Mouse (Mus musculus) monocyte, adult 2 months (primary cell): ENCODE results near the gene Thap3.
"Not testable (repeated sequence)": the region's sequence is repeated elsewhere in the genome, so short reads cannot be mapped to it uniquely, and the experiment has no call there.

Experiments
- DNase-seq, 2 experiments: peaks; one replicate each; pipeline ENCODE4 v3.0.0; 2022; ENCODE audit warnings: low spot score in 2 of 2, low read depth in 1 of 2

Thap3 gene

DNA sequence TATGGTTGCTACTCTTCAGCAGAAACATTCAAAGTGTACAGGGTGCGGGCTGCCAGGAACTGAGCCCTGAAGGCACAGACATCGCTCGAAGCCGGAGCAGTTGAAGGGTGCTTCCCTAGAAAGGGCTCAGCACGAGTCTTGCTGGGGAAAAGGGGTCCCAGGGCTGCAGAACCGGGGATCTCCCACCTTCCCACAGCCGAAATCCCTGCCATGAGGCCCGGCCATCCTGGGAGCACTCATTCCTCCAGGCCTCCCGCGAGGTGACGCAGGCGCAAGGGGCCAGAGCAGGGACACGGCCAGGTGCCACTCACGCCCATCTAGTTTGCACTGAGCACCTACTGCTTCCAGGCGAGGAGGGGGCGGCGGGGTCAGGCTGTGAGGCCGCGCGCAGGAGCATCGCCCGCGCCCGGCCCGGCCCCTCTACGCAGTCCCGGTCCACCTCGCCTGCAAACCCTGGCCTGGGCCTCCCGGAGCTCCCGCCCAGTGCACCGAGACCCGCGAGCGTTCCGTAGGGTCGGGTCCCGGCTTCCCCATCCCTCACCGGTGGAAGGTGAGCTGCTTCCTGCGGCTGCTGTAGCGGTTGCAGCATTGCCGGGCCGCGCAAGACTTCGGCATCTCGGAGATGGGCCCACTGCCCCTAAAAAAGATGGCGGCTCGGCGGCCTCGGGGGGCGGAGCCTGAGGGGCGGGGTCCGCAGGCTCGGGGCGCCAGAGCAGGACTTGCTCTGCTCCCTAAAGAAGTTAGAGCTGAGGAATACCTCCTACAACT, at the start of gene Thap3:
Gene Thap3, minus strand, starts transcription at position 656 of the 768 bp plus-strand sequence.
- DNase-seq: peak in 1 of 2 experiments; percentile 60

DNA sequence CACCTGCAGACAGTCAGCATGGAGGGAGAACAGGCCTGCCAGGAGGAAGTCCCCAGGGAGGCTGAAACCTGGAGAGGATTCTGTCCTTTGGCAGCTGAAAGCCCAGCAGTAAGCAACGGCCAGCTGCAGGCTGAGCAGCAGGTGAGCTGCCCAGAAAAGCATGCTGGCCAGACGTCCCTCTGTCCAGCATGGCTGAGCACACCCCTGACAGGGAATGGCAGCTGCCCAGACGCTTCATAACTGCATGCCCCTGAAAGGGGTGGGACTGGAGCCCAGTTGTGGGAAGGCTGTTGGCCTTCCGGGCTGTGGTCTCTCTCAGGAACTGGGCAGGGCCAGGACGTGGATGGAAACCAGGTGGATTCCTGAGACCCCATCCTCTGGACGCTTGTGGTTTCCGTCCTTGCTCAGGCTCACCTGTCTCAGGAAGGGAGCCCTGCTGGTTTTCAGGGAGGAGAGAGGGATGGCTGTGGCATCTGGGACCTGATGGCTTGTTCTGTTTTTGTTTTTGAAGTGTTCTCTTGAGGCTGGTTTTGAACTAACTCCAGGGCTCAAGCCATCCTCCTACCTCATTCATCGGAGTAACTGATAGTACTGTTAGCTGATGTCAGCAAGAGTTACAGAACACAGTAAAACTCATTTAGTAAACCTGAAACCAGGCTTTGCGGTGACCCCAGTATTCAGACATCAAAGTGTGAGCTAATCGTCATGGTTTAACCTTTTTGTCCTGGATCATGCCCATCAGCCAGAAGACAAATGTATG, 49.6 kb upstream of the Thap3 start, which contains the start of gene Tas1r1:
Gene Tas1r1, minus strand, starts transcription at position 344 of the 760 bp plus-strand sequence.
- no peak for DNase-seq

DNA sequence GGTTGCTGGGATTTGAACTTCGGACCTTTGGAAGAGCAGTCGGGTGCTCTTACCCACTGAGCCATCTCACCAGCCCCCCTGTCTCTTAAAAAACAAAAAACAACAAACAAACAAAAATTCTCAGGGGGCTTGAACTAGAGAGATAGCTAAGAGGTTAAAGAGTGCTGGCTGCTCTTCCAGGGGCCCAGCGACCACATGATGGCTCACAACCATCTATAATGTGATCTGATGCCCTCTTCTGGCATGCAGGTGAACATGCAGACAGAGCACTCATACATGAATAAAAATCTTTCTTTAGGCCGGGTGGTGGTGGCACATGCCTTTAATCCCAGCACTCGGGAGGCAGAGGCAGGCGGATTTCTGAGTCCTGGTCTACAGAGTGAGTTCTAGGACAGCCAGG, 47.7 kb upstream of the Thap3 start:
- not testable (repeated sequence) for DNase-seq

DNA sequence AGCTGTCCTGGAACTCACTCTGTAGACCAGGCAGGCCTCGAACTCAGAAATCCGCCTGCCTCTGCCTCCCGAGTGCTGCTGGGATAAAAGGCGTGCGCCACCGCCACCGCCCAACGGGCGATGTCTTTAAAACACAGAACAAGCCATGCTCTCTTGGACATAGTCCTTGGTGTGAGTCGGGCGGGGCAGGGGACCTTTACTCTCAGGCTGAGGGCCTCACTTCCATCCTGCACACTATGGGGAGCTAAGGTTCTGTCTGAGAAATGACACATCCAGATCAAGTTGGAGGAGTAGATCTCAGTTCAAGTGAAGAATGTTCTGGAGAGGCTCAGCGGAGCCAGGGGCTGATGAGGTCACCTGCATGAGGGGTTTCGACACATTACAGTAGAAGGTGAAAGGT, 44.1 kb upstream of the Thap3 start:
- DNase-seq: no peak

DNA sequence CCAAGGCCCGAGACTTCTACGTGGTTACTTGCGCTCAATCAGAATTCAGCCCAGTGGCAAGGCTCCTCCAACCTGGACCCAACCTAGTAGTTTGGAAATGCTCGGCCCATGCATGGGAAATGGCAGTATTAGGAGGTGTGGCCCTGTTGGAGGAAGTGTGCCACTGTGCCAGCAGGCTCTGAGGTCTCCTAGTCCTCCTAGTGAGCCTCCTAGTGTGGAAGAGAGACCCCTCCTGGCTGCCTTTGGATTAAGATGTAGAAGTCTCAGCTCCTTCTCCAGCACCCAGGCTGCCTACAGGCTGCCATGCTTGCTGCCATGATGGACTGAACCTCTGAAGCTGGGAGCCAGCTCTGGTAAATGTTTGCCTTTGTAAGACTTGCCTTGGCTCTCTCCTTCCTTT, 41.2 kb upstream of the Thap3 start:
- no peak for DNase-seq

DNA sequence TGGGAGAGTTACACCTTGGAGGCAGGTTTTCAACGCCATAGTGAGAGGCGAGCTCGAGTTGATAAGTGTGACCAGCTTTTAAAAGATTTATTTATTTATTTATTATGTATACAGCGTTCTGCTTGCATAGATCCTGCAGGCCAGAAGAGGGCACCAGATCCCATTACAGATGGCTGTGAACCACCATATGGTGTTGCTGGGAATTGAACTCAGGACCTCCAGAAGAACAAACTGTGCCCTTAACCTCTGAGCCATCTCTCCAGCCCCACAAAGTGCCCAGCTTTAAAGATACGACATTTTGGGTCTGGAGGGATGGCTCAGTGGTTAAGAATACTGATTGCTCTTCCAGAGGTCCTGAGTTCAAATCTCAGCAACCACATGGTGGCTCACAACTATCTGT, 40.3 kb upstream of the Thap3 start:
- DNase-seq: no peak

DNA sequence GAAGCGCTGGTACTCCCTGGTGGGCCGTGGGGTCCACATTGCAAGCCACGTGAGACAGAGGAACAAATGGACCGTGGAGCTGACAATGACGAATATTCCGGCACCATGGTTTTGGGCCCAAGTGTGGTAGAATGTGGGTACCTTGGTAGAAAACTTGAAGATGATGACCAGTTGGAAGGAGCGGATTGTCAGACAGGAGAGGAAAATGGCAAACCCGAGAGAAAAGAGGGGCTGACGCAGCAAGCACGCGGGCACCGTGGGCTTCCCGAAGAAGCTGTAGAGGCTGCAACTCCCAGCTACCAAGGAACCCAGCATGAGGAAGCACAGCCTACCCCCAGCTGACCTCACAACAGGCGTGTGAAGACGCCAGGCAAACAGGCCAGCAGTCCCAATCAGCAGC, 39.7 kb upstream of the Thap3 start:
- no peak for DNase-seq

DNA sequence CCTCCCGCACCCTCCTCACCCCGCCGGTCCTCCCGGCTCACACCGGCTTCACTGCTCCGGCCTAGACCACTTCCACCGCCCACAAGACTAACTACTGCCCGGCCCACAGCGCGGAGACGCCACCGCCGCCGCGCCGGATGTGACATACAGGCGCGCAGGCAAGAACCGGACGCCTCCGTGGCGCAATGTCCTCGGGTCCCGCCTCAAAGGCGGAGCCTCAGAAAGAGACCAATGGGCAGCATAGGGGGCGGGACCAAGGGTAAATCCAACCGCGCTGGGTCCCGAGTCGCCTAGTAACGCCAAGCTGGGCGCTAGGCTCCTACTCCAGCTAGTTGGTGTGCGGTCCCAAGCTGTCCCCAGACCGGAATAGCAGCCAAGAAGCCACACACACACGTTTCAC, 38.7 kb upstream of the Thap3 start, which contains the start of gene Zbtb48:
Gene Zbtb48, minus strand, starts transcription at position 148 of the 400 bp plus-strand sequence.
- DNase-seq: peak; percentile 91 to 94

DNA sequence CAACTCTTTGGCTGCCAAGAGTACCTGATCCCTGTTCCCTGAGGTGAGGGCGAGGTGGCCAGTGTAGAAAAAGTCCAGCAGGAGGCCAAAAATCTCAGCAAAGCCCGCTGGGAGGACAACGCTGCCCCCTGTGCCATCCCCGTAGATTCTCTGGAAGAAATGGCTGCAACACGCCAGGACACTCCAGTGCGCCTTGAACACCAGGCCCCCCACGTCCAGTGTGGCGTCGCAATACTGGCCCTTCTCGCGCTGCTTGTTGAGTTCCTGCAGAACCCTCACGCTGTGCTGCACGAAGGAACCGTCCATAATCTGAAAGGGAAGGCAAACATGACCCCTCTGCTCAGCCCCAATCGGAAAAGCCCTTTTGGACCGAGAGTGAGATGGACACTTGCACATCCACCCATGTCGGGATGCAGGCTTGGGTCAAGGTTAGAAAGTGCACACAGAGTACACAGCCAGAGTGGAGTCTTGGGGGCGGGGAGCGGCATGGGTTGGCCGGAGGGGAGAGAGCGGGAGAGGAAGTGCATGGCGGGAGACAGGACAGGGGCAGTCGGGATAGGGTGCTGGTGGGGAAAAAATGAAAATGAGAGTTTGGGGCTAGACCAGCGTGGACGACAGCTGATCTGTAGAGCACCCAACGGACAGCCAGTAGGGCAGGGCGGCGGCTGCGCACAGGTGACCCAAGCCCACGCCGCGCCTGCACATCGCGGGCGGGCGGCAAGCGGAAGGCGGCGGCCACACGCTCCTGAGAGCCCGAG, 38.1 kb upstream of the Thap3 start:
- DNase-seq: no peak

DNA sequence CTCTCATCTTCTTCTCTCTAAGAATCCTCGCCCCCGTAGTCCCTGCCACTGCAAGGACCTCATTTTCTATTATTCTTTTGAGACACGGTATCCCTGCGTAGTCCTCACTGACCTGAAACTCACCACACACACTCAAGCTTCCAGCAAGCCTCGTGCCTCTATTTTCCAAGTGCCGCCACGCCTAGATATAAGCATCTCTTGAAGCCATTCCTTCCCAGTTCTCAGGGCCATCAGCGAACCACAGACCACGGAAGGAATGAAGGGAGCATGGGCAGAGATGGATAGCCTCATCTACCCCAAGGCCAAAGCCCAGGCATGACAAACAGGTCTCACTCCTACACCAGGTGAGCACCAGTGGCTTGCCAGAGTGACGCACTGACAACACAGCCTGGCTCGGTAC, 35.7 kb upstream of the Thap3 start:
- DNase-seq: no peak

DNA sequence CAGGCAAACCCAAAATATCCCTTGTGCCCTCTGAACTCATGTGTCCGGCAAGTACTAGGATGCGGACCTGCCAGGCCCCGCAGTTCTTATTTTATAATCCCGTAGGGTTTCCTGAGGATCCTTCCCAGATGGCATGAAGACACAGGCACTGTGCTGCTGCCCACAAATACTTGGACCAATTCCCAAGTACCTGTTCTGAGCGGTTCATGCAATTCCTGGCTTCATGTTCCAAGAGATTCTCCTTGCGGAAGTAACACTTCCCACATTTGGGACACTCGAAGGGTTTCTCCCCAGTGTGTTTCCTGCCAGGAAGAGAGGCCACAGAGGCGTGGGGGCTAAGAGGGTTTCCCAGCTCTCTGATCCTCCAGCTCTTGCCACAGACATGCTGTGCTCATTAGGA, 33.7 kb upstream of the Thap3 start:
- DNase-seq: no peak

DNA sequence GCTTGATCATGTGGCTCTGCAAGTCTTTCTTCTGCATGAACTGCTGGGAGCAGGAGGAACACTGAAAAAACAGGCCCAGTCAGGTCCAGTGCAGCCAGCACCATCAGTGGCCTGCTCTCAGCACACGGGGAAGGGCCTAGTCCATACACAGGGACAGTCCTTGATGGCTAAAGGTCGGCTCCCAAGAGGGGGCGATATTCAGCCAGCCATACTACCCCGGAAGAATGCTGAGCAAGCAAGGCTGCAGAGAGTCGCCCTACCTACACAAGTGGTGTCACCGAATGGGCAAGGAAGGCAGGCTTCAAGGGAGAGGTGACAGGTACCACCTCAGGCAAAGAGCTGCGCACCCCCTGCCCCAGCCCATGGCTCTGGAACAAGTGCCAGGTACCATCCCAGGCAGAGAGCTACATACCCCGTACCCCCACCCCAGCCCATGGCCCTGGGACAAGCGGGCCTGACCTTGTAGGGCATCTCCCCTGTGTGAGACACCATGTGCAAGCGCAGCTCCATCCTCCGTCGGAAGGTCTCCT, 32.8 kb upstream of the Thap3 start:
- DNase-seq: no peak

DNA sequence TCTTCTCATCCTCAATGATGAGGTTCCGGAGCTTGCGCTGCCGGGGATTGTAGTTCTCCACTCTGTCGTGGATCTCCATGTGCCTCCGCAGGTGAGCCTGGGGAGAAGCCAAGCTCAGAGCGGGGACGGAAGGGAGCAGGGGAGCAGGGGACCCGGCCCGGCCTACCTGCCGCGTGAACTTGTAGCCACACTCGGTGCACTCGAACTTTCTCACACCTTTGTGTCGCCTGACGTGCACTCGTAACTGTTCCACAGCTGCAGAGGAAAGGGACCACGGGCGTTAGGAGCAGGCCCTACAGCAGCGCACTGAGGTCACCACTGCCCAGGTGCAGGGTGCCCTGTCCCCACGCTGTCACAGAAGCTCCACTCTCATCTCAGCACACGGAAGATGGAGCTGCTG, 31.2 kb upstream of the Thap3 start:
- no peak for DNase-seq

DNA sequence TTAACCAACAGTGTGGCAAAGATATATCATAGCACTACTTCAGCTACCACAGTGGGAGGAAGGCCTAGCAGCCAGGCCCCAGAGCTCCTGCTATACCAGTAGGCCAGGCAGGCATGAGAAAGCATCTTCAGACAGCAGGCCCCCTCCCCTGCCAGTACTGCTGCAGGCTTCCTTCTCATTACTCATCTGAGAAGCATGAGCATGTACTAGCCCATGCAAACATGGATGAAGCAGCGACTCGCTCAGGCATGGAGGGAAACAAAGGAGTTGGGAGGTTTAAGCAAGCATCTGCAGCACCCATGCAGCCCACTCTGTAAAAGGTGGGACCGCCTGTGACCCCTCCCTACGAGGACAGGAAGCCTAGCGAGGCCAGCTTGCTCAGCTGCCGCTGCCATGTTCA, 30.3 kb upstream of the Thap3 start:
- DNase-seq: no peak

DNA sequence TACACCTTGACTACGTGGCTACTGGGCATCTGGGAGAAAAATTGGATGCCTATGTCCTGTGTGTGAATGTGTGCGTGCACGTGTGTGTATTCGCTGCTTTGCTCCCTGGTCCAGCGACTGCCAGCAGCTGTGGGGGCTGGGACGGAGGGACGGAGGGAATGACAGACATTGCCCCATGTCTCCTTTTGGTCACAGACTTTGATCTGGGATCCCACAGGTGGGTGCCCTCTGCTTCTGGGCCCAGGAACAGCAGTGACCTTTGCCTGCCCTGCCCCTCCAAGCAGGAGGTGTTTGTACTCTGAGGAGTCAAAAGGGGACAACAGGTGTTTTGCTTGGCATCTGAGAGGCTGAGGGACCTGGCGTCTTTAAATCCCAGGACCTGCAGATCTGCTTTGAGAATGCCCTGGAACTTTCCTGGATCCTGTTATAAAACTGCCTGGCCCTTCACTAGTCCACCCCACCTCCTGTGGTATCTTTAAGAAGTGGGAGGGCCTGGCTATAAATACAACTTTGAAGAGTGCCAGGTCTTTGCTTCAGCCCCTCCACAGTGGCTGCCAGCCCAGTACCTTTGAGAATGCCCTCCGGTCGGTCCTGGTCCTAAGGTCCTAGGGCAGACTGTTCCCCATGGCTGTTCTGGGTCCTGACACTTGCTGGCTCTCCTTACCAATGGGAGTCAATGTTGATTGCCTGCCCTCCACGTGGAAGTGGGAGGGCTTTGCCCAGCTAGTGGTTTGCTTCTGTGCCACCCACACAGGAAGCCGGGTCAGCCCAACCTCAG, 24.4 kb upstream of the Thap3 start:
- no peak for DNase-seq

DNA sequence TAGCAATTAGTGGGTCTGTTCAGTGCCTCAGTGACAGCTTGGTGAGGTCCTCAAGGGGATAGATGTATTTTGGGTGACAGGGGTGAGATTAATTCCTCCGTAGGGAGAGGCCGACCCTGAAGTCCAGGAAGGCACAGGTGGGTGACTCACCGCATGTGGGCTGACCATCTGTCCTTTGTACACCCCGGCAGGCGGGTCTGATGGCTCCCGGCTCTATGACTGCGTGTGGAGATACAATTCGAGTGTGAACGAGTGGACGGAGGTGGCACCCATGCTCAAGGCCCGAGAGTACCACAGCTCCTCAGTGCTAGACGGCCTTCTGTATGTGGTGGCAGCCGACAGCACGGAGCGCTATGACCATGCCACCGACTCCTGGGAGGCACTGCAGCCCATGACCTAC, 23.3 kb upstream of the Thap3 start:
- no peak for DNase-seq

DNA sequence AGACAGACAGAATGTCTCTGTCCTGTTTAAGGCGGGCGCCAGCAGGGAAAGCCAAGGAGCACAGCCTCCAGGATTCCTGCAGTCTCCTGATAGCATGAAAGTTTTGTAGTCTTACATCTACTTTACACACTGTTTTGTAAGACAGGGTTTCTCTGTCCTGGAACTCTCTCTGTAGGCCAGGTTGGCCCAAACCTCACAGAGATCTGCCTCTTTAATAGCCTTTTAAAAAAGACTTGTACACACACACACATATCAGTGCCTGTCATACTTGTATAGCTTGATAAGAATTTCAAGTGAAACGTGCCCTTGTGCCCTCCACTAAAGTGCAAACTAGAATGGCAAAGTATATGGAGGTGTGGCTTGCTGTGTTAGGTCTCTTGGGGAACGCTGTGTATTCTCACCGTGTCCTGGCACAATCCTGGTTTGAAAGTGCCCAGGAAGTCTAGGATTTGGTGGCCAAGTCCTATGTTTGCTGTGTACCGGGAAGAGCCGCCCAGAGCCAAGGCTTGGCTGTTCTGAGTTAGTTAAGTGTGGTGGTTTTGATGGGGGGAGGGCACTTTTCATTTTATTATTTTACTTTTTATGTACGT, 22.5 kb upstream of the Thap3 start:
- no peak for DNase-seq

DNA sequence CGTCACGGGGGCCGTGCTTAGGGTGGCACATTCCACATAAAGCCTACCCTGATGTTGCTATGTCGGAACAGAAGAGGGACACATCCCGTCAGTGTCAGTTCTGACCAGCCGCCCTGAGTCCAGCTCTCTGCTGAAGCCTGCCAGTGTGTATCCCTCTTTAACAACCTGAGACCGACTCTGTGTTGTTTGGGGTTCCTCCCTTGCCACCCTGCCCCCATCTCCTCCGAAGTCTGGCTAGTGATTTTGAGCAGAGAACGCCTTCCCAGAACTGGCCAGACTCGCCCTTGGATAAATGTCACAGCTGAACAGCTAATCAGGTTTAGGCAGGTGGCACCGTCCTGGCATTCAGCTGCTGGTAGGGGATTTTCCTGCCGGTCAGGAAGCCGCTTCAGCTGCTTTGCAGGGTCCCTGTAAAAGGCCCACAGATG, 21.9 kb upstream of the Thap3 start:
- no peak for DNase-seq

DNA sequence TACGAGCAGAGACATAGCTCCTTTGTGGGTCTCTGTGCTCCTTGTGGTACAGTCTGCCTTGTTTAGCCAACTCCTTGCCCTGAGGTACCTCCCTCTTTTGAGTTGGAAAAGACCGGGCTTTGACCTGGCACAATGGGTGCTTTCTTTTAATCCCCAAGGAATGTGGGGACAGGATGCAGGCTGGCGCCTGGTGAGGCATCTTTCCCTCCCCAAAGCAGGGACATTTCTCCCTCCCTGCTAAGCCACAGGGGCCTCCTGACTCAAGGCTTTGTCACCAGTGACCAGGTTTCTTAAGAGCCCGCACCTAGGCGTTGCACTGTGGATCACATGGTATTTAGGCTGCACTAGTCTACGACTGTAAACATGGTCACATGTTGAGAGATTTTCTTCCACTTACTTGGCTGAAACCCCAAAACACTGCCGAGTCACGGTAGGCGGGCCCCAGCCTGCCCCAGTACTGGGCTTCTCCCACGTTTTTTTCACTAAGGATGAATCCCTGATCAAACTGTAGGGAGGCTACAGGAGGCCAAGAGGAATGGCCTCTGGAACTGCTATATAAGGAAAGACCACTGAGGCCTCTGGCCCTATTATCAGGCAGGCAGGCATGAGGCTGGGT, 21.4 kb upstream of the Thap3 start:
- DNase-seq: peak in 1 of 2 experiments; percentile 40
